Mouse (Mus musculus): ENCODE measurements around the gene Obp2a. TPM values are rescaled to one million over a fixed set of nuclear protein-coding genes. Genes with fewer than 3 reads are reported as not detected.
"Not testable (repeated sequence)": the region's sequence is repeated elsewhere in the genome, so short reads cannot be mapped to it uniquely, and the experiment has no call there.

Obp2a gene
- total RNA-seq, 2 experiments from 2014 or later = not detected

DNA sequence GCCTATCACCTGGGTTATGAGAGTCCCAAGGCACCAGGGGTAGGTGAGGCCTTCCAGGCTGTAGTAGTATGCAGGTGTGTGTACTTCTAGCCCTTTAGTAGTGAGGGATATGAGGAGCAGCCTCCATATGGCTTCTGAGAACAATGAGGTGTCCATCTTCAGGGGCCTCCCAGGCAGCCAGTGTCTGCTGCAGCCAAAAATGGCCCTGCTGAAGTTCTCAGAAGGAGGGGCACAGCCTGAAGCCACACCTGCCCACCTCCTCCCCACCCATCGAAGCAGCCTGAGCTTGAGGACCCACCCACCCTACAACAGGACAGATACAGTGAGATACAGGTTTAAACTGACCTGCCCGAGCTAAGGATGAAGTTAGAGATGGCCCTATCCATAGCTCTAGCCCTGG lies 17.4 kb upstream of the Obp2a start, which contains the start of gene Lcn10:
Lcn10 (plus strand) TSS at position 301 of the 400 bp plus-strand sequence.
- Histone ChIP-seq H3K4me3 (no peak within 1 kb of the TSS), H3K27ac (no peak within 1 kb of the TSS)
- no peak for DNase-seq
- no peak for TF ChIP-seq CTCF (IDR thresholded peaks at IDR 0.05)
- intact Hi-C loops (cut with DNase I) = no loop called here

DNA sequence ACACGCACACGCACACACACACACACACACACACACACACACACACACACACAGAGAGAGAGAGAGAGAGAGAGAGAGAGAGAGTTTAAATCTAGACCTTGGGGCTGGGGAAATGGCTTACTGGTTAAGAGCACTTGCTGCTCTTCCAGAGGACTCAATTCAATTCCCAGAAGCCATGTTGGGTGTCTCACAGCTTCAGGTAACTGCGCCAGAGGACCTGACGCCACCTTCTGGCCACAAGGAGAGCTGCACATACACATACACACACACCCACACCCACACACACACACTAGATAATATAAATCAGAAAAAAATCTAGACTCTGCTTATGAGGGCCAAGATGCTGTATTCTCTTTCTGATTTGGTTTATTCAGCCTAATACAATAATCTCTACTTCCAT lies 12.9 kb upstream of the Obp2a start:
- intact Hi-C loops (cut with DNase I) = no loop called here
- Histone ChIP-seq H3K4me3 (no peak overlapping the region), H3K27ac (no peak overlapping the region)
- DNase-seq = no peak
- TF ChIP-seq CTCF (IDR thresholded peaks at IDR 0.05) = no peak

- Histone ChIP-seq H3K27ac (no peak overlapping the region), H3K4me3 (no peak overlapping the region)
- DNase-seq = peak; percentile 74
- intact Hi-C loops (cut with DNase I) = no loop called here
- TF ChIP-seq CTCF (IDR thresholded peaks at IDR 0.05) = peak; percentile 86
Observed at GRCm38 (mm10) chr2:25694605-25695004, 5.2 kb upstream of the Obp2a start.

- intact Hi-C loops (cut with DNase I) = no loop called here
- no peak overlapping the region for H3K4me3 ChIP-seq
Observed at GRCm38 (mm10) chr2:25696951-25697350, 2.9 kb upstream of the Obp2a start.

GRCm38 (mm10) chr2:25698696-25699095 lies 1.1 kb upstream of the Obp2a start:
- no peak for DNase-seq
- H3K4me3 ChIP-seq = no peak overlapping the region
- intact Hi-C loops (cut with DNase I) = loop anchor here (2.0 kb wide), 1 partner anchor 54 kb away; no protein-coding TSS in a partner anchor
- H3K27ac ChIP-seq = no peak overlapping the region
- no peak for TF ChIP-seq CTCF (IDR thresholded peaks at IDR 0.05)

More at GRCm38 (mm10) chr2:25696951-25697350, 2.9 kb upstream of the Obp2a start:
- no peak for DNase-seq
- no peak for TF ChIP-seq CTCF (IDR thresholded peaks at IDR 0.05)
- H3K27ac ChIP-seq = no peak overlapping the region

GRCm38 (mm10) chr2:25701001-25701400 lies 1.2 kb downstream of the Obp2a start:
- H3K27ac ChIP-seq = no peak overlapping the region; the same call in 1 of the 2 replicates
- no peak for DNase-seq
- TF ChIP-seq CTCF (IDR thresholded peaks at IDR 0.05) = no peak
- H3K4me3 ChIP-seq = no peak overlapping the region
- intact Hi-C loops (cut with DNase I) = no loop called here

DNA sequence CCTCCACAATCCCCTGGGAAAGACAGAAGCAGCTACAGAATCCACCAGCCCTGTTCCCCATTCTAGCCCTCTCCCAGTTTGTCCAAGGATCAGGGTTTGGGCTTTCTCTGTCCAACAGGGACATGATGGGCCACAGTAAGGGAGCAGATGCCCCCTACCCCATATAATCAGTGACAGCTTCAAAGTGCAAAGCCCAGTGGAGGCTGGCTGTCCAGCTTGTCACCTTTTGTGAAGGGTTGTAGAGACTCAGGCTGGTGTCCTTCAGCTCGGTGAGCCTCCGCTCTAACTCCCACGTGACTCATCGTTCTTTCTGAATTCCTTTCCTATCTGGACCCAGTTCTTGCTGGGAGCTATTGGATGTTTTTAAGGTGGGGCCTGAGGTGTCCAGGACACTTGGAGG lies 3.9 kb downstream of the Obp2a start:
- no peak overlapping the region for H3K4me3 ChIP-seq
- H3K27ac ChIP-seq = no peak overlapping the region
- no peak for DNase-seq
- TF ChIP-seq CTCF (IDR thresholded peaks at IDR 0.05) = no peak
- intact Hi-C loops (cut with DNase I) = no loop called here

DNA sequence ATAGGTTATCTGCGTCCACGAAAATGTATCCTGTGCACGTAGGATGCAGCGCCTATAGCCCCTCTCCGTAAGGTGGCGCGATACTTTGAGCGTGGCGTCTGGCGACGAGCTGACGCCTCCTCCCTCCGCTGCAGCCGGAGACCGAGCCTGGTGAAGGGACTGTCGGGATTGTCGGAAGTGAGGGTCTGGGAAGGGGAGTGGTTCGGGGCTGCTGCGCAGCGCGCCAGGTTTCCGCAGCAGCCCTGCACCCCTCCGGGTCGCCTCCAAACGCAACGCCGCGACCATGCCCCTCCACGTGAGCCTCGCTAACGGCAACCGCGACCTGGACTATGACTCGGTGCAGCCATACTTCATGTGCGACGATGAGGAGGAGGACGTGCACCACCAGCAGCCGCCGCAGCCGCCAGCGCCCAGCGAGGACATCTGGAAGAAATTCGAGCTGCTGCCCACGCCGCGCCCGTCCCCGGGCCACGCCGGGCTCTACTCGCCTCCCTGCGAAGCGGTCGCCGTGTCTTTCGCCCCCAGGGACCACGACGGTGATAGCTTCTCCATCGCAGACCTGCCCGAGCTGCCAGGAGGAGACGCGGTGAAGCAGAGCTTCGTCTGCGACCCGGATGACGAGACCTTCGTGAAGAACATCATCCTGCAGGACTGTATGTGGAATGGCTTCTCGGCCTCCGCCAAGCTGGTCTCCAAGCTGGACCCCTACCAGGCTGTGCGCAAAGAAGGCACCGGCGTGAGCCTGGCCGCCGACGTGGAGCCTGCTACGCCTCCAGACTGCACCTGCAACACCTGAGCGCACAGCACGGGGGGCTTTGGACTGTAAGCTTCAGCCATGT lies 7.0 kb downstream of the Obp2a start, which contains the start of gene Bmyc:
Bmyc (plus strand) TSS at position 97 of the 839 bp plus-strand sequence.
- Histone ChIP-seq H3K4me3 (peak within 1 kb of the TSS; percentile 78), H3K27ac (peak within 1 kb of the TSS; percentile 89)
- peak; percentile 59 for TF ChIP-seq CTCF (IDR thresholded peaks at IDR 0.05)
- DNase-seq = peak; percentile 84
- intact Hi-C loops (cut with DNase I) = loop anchor here (5.0 kb wide), 1 partner anchor 50 kb away; the partner anchor contains the start of gene Lcn5

DNA sequence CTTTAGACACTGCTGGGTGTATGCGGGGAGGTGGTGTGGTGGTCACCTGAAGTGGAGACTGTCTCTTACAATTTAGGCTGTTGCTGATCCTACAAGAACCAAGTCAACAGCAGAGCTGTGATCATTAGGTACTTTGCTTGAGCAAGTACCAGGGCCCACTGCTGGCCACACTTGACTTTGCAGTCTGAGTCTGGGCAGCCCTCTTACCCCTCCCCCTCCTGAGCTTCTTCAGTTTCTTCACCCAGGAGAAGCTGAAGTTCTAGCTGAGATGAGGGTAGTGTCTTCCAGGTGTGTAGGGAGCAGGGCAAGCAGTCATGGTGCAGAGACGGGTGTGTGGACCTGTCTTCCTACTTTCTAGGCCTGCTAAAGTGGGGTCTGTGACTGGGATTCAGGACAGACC lies 8.3 kb downstream of the Obp2a start:
- peak overlapping the region; percentile 61 for H3K27ac ChIP-seq
- peak; percentile 70 for DNase-seq
- TF ChIP-seq CTCF (IDR thresholded peaks at IDR 0.05) = peak; percentile 55
- intact Hi-C loops (cut with DNase I) = loop anchor here (5.0 kb wide), 1 partner anchor 51 kb away; the partner anchor contains the start of gene Lcn5
- H3K4me3 ChIP-seq = peak overlapping the region; percentile 78

DNA sequence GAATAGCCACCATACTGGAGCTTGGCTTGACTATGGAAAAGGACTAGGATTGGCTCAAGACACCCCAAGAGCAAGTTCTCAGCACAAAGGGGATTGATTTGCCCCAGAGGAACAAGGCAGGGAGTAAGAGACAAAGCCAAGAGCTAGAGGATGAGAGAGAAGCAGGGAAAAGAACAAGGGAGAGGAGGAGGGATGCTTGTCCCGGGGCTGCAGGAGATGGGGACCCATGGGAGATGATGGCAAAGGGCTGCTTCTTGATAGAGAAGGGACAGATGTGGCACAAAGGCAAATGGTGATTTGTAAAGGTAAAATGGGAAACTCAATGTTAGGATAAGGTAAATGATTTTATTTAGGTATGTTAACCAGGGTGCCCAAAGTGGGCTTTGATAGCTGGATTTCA lies 9.2 kb downstream of the Obp2a start:
- intact Hi-C loops (cut with DNase I) = loop anchor here (5.0 kb wide), 1 partner anchor 52 kb away; the partner anchor contains the start of gene Lcn5
- peak overlapping the region; percentile 17; the same call in 1 of the 2 replicates for H3K27ac ChIP-seq
- H3K4me3 ChIP-seq, DNase-seq: not testable (repeated sequence)

DNA sequence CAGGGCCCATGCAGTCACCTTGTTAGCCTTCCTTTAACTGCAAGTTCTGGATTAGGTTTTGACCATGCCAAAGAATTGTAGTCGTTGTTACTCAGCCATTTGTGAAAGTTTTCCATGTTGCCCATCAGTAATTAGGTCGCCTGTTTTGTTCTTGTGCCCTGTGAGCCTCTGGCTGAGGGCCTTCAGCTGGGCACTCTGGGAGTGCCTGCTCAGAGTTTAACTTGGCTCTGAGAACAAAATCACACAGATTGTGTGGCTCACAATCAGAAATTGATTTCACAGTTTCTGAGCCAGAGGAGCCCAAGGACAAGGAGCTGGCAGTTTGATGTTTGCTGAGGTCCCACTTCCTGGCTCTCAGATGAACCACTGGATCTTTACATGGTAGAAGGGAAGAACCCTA lies 9.9 kb downstream of the Obp2a start:
- not testable (repeated sequence) for H3K4me3 ChIP-seq, DNase-seq, H3K27ac ChIP-seq
- intact Hi-C loops (cut with DNase I) = loop anchor here (5.0 kb wide), 1 partner anchor 52 kb away; the partner anchor contains the start of gene Lcn5

DNA sequence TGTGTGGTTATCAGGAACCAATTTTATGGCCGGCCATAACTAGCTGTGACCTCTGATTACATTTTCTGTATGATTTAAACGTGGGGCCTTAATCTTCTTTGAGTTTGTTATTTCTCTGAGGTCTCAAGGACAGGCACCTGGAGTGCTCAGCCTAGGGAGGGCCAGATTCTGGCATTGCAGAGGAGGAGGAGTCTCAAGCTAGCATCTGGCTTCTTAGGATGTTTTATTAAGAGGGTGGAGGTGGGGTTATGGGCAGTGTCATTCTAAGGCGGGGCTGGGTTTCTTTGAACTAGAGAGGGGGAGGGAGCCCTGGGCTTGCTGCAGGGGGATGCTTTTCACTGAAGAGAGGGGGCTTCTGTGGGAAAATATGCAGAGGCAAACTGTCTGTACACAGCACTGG lies 11.8 kb downstream of the Obp2a start:
- H3K27ac ChIP-seq; intact Hi-C loops (cut with DNase I); DNase-seq: not testable (repeated sequence)

DNA sequence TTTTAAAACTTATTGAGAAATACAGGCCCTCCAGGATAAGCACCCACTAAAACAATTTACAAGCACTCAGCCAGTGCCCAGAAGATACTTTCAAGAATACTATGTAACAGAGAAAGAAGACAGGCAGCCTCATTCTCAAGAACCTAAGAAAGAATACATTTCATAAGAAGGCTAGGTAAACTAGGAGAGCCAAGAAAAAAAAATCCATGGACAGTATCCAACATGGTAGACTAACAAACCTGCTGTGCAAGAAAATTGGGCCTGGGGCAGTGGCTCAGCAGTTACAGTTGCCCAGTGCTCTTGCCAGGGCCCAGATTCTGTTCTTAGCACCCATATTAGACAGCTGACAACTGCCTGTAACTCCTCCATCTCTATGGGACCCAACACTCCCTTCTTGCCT lies 17.4 kb downstream of the Obp2a start:
- DNase-seq = no peak
- intact Hi-C loops (cut with DNase I) = no loop called here
- no peak overlapping the region for H3K4me3 ChIP-seq
- no peak for TF ChIP-seq CTCF (IDR thresholded peaks at IDR 0.05)
- no peak overlapping the region for H3K27ac ChIP-seq

More for the DNA sequence above, 11.8 kb downstream of the Obp2a start:
- not testable (repeated sequence) for H3K4me3 ChIP-seq

All from gastrocnemius, adult 2 months (tissue).